Mouse (Mus musculus) myocyte (in vitro differentiated cells): ENCODE measurements around the gene Gm10638. TPM values are rescaled to one million over a fixed set of nuclear protein-coding genes. Genes with fewer than 3 reads are reported as not detected.

Source experiments
- H3K27me3 ChIP-seq: one replicate; pipeline ENCODE4 v1.6.1; 2011; ENCODE audit not compliant: control insufficient read depth, insufficient read depth, insufficient read length
- H3K36me3 ChIP-seq: one replicate; pipeline ENCODE4 v1.6.1; 2011; ENCODE audit not compliant: control insufficient read depth, insufficient read depth
- H3K4me2 ChIP-seq: one replicate; pipeline ENCODE4 v1.6.1; 2011; ENCODE audit warnings: low read depth, control low read depth
- H3K4me3 ChIP-seq: one replicate; pipeline ENCODE4 v1.5.1; 2011; ENCODE audit warnings: mild to moderate bottlenecking, control low read depth, moderate library complexity
- H3K79me2 ChIP-seq: one replicate; pipeline ENCODE4 v1.6.1; 2011; ENCODE audit not compliant: control insufficient read depth, insufficient read depth
- H3ac ChIP-seq: one replicate; pipeline ENCODE4 v1.6.1; 2011; ENCODE audit not compliant: control insufficient read depth, insufficient read length
- CEBPB ChIP-seq: IDR thresholded peaks from 2 replicates; pipeline ENCODE4 v1.6.1; 2011; ENCODE audit warnings: mild to moderate bottlenecking, moderate library complexity; ENCODE audit not compliant: poor library complexity, insufficient read depth, severe bottlenecking
- E2F4 ChIP-seq: IDR thresholded peaks from one replicate; pipeline ENCODE4 v1.6.1; 2011; ENCODE audit warnings: mild to moderate bottlenecking, control low read depth, moderate library complexity; ENCODE audit not compliant: insufficient read depth
- MAX ChIP-seq: IDR thresholded peaks from one replicate; pipeline ENCODE4 v1.6.1; 2011; ENCODE audit warnings: low read depth, mild to moderate bottlenecking, control low read depth
- MYOD1 ChIP-seq, 3 experiments: IDR thresholded peaks; one replicate each; pipeline ENCODE4 v1.6.1; 2011; ENCODE audit warnings: control low read depth in 2 of 3, low read depth in 2 of 3, mild to moderate bottlenecking in 2 of 3, moderate library complexity in 1 of 3; ENCODE audit not compliant: insufficient read length in 2 of 3, control insufficient read depth in 1 of 3
- MYOG ChIP-seq, 3 experiments: IDR thresholded peaks; one replicate each; pipeline ENCODE4 v1.6.1; 2011; ENCODE audit warnings: control low read depth in 2 of 3, low read depth in 2 of 3, mild to moderate bottlenecking in 2 of 3; ENCODE audit not compliant: insufficient read length in 2 of 3, control insufficient read depth in 1 of 3, insufficient read depth in 1 of 3
- POLR2A ChIP-seq: IDR thresholded peaks from one replicate; pipeline ENCODE4 v1.6.1; 2011; ENCODE audit warnings: low read depth, mild to moderate bottlenecking, control low read depth, moderate library complexity; ENCODE audit not compliant: insufficient read length
- POLR2AphosphoS2 ChIP-seq: IDR thresholded peaks from one replicate; pipeline ENCODE4 v1.6.1; 2011; ENCODE audit warnings: low read depth, control low read depth; ENCODE audit not compliant: insufficient read length
- REST ChIP-seq: IDR thresholded peaks from one replicate; pipeline ENCODE4 v1.6.1; 2011; ENCODE audit warnings: mild to moderate bottlenecking, control low read depth, moderate library complexity; ENCODE audit not compliant: insufficient read depth, insufficient read length
- SRF ChIP-seq: IDR thresholded peaks from one replicate; pipeline ENCODE4 v1.6.1; 2011; ENCODE audit warnings: low read depth; ENCODE audit not compliant: control insufficient read depth, insufficient read length
- TCF12 ChIP-seq: IDR thresholded peaks from one replicate; pipeline ENCODE4 v1.6.1; 2011; ENCODE audit warnings: mild to moderate bottlenecking, control low read depth; ENCODE audit not compliant: poor library complexity, insufficient read depth, severe bottlenecking
- TCF3 ChIP-seq: IDR thresholded peaks from one replicate; pipeline ENCODE4 v1.6.1; 2011; ENCODE audit warnings: low read depth, control low read depth; ENCODE audit not compliant: insufficient read length
- USF1 ChIP-seq: IDR thresholded peaks from one replicate; pipeline ENCODE4 v1.6.1; 2011; ENCODE audit warnings: low read depth, mild to moderate bottlenecking, control low read depth, moderate library complexity
- polyA plus RNA-seq: library from polyadenylated mRNA; unstranded; fragments of >200 nt; fragmentation: generic; extraction: Trizol; gene quantifications from one replicate; pipeline ENCODE4 v1.2.1, GENCODE M21; 2012; ENCODE audit warnings: missing spikeins

The Gm10638 gene
- polyA plus RNA-seq, 1 experiment = 1.2 TPM

DNA sequence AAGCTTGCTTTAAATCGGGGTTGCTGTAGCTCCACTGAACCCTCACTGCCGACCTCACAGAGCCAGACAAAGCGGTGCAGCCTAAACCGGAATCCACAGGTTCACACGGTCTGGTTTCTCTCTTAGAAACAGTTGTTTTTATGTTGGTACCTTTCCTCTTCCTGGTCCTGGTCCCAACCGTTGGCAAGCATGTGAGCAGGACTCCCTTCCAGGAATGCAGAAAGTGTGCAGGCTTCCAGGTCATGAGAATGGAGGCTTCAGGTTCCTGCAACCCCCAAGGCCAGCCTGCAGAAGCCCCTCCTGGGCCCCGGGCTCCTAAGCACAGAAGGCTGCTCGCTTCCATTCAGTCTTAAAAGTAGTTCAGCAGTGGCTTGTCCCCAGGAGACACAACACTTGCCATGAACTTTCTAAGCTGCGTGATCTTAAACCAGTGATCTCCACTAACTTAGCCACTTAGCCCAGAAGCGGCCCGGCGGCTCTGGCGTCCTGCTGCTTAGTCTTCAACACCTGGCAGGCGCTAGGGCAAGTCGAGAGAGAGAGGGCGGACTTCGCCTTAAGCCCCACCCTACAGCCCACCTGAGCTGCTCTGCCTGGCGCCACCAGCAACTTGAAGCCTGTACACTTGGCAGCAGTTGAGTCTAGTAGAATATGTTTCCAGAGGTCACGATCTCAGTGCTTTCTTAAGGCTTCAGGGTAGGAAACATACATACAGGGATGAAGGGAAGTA is 17.1 kb upstream of the Gm10638 start:
- Histone ChIP-seq H3K36me3 (peaks cover 2% of the 10 kb centered on the region), H3K4me2 (no peak overlapping the region), H3ac (no peak overlapping the region), H3K27me3 (no peaks in the 10 kb centered on the region), H3K4me3 (no peak overlapping the region), H3K79me2 (peaks cover 66% of the 10 kb centered on the region)
- TF ChIP-seq SRF = no peak
- no peak for TF ChIP-seq MYOD1 (IDR thresholded peaks at IDR 0.05; ENCODE audit: control insufficient read depth in 1 of 3, insufficient read length in 2 of 3, low read depth in 2 of 3)
- no peak for TF ChIP-seq USF1
- TF ChIP-seq POLR2AphosphoS2 = no peak
- TF ChIP-seq MAX = no peak
- no peak for TF ChIP-seq REST
- no peak for TF ChIP-seq CEBPB
- no peak for TF ChIP-seq TCF3
- TF ChIP-seq POLR2A = no peak
- TF ChIP-seq E2F4 = no peak
- TF ChIP-seq MYOG (IDR thresholded peaks at IDR 0.05; ENCODE audit: control insufficient read depth in 1 of 3, insufficient read depth in 1 of 3, insufficient read length in 2 of 3, low read depth in 2 of 3) = no peak
- TF ChIP-seq TCF12 = no peak

DNA sequence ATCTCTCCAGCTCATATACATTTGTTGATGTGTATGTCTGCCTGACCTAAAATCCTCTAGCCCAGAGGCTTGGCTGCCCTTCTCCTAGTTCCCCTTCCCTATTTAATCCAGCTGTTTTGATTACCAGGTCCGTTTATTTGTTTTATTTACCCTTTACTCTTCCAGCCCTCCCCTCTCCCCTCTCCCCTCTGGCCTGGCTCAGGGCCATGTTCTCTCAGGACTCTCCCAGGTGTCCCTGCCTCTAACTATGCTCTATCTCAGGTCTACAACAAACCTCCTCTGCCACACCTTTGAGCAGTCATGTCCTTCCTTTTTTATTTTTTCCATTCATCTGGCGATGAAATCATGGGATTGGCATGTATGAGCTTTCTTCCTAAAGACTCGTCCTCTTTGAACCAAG is 15.2 kb upstream of the Gm10638 start:
- Histone ChIP-seq H3K4me2 (no peak overlapping the region), H3K4me3 (no peak overlapping the region), H3K36me3 (no peaks in the 10 kb centered on the region), H3K27me3 (no peaks in the 10 kb centered on the region), H3ac (no peak overlapping the region), H3K79me2 (peaks cover 82% of the 10 kb centered on the region)
- TF ChIP-seq POLR2AphosphoS2 (no peak), CEBPB (no peak), TCF3 (no peak), E2F4 (no peak), MYOD1 (IDR thresholded peaks at IDR 0.05; ENCODE audit: control insufficient read depth in 1 of 3, insufficient read length in 2 of 3, low read depth in 2 of 3) (no peak), TCF12 (no peak), REST (no peak), MAX (no peak), MYOG (IDR thresholded peaks at IDR 0.05; ENCODE audit: control insufficient read depth in 1 of 3, insufficient read depth in 1 of 3, insufficient read length in 2 of 3, low read depth in 2 of 3) (no peak), USF1 (no peak), SRF (no peak), POLR2A (no peak)

DNA sequence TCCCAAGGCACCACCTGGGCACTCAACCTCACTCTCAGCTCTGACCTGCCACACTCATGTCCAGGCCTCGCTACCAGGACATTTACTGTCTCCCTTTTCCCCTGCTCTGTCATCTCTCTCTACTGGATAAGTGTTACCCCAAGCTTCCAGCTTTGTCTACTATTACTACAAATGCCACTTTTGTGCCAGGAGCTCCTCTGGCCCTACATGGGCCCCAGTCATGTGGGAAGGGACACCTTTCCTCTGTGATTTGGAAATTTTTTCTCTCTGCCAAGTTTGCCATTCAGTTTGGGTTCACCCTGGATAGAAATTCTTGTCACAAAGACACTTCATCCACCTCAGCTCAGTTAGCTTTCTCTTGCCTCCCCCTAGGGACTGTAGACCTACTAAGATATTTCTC is 14.6 kb upstream of the Gm10638 start:
- Histone ChIP-seq H3K4me3 (no peak overlapping the region), H3ac (no peak overlapping the region), H3K4me2 (no peak overlapping the region), H3K36me3 (no peaks in the 10 kb centered on the region), H3K27me3 (no peaks in the 10 kb centered on the region), H3K79me2 (peaks cover 87% of the 10 kb centered on the region)
- TF ChIP-seq POLR2AphosphoS2 (no peak), SRF (no peak), REST (no peak), MYOG (IDR thresholded peaks at IDR 0.05; ENCODE audit: control insufficient read depth in 1 of 3, insufficient read depth in 1 of 3, insufficient read length in 2 of 3, low read depth in 2 of 3) (no peak), MYOD1 (IDR thresholded peaks at IDR 0.05; ENCODE audit: control insufficient read depth in 1 of 3, insufficient read length in 2 of 3, low read depth in 2 of 3) (no peak), E2F4 (no peak), CEBPB (no peak), TCF12 (no peak), MAX (no peak), POLR2A (no peak), USF1 (no peak), TCF3 (no peak)

DNA sequence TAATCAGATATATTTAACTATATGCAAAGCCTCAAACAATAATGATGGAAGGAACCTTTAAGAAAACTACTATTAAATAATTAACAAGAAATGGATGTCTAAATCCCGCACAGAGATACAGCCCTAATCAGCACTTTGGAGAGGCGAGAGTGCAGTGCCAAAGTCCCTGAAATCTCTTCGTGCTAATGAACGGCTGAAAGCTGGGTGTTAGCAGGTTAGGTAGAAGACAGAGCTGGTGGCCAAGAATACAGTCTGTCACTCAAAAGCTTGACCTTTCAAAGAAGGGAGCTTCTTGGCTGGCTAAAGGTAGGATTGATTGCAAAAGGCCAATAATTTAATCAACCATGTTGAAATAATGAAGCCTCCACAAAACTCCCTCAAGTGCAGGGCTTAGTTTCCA is 11.3 kb upstream of the Gm10638 start:
- Histone ChIP-seq H3K4me3 (no peak overlapping the region), H3K27me3 (no peaks in the 10 kb centered on the region), H3K36me3 (no peaks in the 10 kb centered on the region), H3K79me2 (peaks cover 98% of the 10 kb centered on the region), H3ac (no peak overlapping the region), H3K4me2 (no peak overlapping the region)
- TF ChIP-seq SRF = no peak
- no peak for TF ChIP-seq TCF3
- no peak for TF ChIP-seq CEBPB
- no peak for TF ChIP-seq POLR2A
- no peak for TF ChIP-seq POLR2AphosphoS2
- no peak for TF ChIP-seq MYOD1 (IDR thresholded peaks at IDR 0.05; ENCODE audit: control insufficient read depth in 1 of 3, insufficient read length in 2 of 3, low read depth in 2 of 3)
- TF ChIP-seq TCF12 = no peak
- no peak for TF ChIP-seq MAX
- no peak for TF ChIP-seq MYOG (IDR thresholded peaks at IDR 0.05; ENCODE audit: control insufficient read depth in 1 of 3, insufficient read depth in 1 of 3, insufficient read length in 2 of 3, low read depth in 2 of 3)
- TF ChIP-seq USF1 = no peak
- no peak for TF ChIP-seq REST
- no peak for TF ChIP-seq E2F4

DNA sequence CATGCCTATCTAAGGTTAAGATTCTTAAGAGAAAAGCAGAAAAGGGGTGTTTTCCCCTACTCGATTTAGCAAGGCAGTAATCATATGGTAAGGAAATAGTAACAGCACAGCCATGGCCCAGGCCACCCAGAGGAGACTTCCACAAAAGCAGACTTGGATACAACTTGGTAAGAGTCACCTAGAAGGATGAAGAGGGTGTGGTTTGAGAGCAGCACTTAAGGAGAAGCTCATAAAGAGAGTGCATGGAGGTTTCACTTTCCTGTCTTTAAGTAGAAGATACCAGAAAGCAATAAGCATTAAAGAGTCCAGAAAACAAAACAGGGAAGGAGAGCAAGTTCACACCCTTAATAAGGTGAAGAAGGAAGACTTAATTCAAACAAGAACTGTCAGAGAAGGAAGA is 10.5 kb upstream of the Gm10638 start:
- Histone ChIP-seq H3K79me2 (peaks cover 100% of the 10 kb centered on the region), H3K27me3 (no peaks in the 10 kb centered on the region)
- TF ChIP-seq USF1 = no peak
- no peak for TF ChIP-seq E2F4
- TF ChIP-seq TCF3 = no peak
- TF ChIP-seq SRF = no peak
- no peak for TF ChIP-seq CEBPB
- TF ChIP-seq MAX = no peak
- no peak for TF ChIP-seq REST
- TF ChIP-seq MYOG (IDR thresholded peaks at IDR 0.05; ENCODE audit: control insufficient read depth in 1 of 3, insufficient read depth in 1 of 3, insufficient read length in 2 of 3, low read depth in 2 of 3) = no peak
- no peak for TF ChIP-seq MYOD1 (IDR thresholded peaks at IDR 0.05; ENCODE audit: control insufficient read depth in 1 of 3, insufficient read length in 2 of 3, low read depth in 2 of 3)
- no peak for TF ChIP-seq POLR2AphosphoS2
- no peak for TF ChIP-seq TCF12
- no peak for TF ChIP-seq POLR2A

More for the DNA sequence above, 10.5 kb upstream of the Gm10638 start:
- Histone ChIP-seq H3ac (no peak overlapping the region), H3K4me2 (no peak overlapping the region), H3K36me3 (no peaks in the 10 kb centered on the region), H3K4me3 (no peak overlapping the region)
